Mouse (Mus musculus): Measurements from ENCODE around the gene Aoc3.
"Not testable (repeated sequence)": the region's sequence is repeated elsewhere in the genome, so short reads cannot be mapped to it uniquely, and the experiment has no call there.

The Aoc3 gene

DNA sequence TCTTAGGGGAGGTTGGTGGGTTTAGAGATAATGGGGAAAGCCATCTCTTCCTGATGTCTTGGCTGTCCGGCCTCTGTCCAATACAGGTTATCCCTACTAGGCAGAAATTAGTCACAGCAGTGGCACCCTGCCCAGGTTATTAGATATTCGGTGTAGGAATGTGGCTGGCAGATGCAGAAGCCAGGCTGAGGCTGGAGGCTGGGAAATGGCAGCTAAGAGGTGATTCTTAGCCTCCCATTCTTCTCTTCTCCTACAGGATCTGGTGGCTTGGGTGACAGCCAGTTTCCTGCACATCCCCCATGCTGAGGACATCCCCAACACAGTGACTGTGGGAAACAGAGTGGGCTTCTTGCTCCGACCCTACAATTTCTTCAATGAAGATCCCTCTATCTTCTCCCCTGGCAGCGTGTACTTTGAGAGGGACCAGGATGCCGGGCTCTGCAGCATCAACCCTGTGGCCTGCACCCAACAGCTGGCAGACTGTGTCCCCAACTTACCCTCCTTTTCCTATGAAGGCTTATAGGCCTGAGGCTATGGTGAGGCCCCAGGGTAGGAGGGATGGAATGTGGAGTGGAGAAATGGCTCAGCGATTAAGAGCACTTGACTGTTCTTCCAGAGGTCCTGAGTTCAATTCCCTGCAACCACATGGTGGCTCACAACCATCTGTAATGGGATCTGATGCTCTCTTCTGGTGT lies 1.3 kb upstream of the Aoc3 start:
- DNase-seq = peak; percentile 40 to 43

- not testable (repeated sequence) for DNase-seq
These were observed 556 bp downstream of the Aoc3 start for GRCm38 (mm10) chr11:101330961-101331360.

- no peak for DNase-seq
These were observed 2.1 kb downstream of the Aoc3 start for GRCm38 (mm10) chr11:101332537-101332936.

GRCm38 (mm10) chr11:101334023-101334422 lies 3.6 kb downstream of the Aoc3 start:
- DNase-seq = no peak

DNA sequence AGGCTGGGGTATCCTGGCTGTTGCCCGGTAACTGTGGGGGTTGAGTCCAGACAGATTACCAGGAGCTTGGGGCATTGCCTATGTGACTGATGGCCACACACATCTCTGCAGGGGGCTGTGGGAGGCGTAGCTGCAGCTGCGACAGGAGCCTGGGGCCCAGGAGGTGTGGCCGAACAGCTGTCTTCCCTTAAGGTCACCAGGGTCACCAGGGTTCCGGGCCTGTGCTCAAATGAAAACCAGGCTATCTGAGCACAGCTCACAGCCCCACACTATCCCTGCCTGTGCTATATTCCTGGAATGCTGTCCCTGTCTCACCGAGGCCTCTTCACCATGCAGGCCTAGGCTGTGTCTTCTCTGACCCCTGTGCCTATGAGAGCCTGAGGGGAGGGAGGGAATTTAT lies 4.1 kb downstream of the Aoc3 start:
- no peak for DNase-seq

- DNase-seq = no peak
These were observed 5.3 kb downstream of the Aoc3 start for GRCm38 (mm10) chr11:101335685-101336084.

GRCm38 (mm10) chr11:101338123-101338760 lies 7.8 kb downstream of the Aoc3 start:
- peak; percentile 58 to 73 for DNase-seq

- no peak for DNase-seq
These were observed 16.8 kb downstream of the Aoc3 start for GRCm38 (mm10) chr11:101347083-101347775.

DNA sequence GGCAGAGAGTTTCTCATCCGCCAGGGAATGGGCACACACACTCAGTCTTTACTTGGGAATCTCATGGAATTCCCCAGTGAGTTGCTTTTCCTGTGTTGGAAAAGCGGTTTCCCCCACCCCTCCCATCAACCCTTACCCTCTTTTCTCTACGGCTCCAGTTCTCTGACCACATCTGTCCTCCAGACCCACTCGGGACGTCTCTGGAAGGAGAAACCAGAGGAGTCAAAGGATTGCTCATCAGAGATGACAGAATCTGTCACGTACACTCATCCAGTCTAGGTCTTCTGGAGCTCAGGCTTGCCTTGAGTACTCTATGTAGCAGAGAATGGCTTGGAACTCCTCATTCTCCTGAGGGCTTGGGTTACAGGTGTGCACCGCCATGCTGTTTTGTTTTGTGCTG lies 18.4 kb downstream of the Aoc3 start:
- no peak for DNase-seq

- DNase-seq = no peak
These were observed 18.8 kb downstream of the Aoc3 start for GRCm38 (mm10) chr11:101349216-101349615.

DNA sequence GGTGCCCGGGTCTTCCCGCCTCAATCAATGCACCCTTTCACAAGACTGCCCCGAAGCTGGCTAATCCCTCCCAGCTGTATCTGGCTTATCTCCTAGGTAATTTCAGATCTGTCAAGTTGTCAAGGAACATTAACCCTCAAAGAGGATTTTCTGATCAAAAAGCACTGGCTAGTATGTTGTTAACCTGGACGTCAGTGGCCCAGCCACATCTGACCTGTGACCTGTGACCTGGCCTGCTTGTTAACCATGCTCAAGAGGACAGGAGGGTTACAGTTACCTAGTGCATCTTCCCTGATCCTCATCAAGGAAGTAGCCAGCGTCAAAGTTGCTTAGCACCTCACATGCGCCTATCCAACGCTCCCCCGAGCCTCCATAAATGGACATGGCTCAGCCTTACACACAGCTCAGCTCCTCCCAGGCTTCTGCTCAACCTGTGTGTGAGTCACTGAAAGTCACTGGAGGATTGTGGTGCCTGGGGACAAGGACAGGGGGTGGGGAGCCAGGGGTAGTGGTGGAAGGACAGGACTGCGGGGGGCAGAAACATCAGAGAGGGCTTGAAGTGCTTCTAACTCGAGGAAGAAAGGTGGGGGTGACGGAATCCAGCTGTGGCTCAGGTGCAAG lies 20.8 kb downstream of the Aoc3 start:
- no peak for DNase-seq

- no peak for DNase-seq
These were observed 21.3 kb downstream of the Aoc3 start for GRCm38 (mm10) chr11:101351721-101352111.

GRCm38 (mm10) chr11:101353436-101353835 lies 23.0 kb downstream of the Aoc3 start:
- DNase-seq = no peak

DNA sequence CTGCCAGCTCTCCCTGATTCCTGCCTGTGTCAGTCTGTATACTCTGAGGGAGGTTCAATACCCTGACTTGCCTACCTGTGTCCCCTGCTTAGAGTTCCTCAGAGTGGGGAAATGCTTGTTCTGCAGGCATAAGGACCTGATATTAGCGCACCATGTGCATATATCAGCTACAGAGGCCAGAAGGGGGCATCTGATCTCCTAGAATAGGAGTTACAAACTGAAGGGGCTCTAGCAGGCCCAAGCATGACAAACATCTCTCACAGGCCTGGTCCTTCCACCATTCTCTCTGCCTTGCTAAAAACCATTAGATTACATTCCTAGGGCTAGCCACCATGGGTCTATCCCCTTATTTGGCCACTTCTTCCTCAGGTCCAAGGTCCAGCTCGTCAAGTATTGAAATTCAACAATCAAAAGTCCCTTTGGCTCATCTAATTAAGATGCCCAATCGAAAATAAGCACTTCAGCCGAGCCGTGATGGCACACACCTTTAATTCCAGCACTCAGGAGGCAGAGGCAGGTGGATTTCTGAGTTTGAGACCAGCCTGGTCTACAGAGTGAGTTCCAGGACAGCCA lies 24.1 kb downstream of the Aoc3 start:
- no peak for DNase-seq

DNA sequence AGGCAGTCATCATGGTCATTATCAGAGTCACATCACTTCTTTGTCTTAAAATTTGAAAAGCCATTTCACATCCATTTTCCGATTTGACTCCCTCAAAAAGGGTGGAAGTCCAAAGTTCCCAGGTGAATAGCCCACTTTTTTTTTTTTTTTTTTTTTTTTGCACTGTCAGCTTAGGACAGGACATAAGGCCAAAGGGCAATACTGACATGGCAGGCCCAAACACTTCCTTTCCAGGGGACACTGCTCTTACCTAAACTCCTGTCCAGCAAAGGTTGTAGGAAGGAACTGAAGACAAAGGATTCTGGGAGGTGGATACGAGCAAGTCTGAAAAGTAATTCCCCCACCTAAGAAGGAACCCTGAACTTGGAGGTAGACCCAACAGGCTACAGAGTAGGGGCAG lies 25.5 kb downstream of the Aoc3 start:
- no peak for DNase-seq

DNA sequence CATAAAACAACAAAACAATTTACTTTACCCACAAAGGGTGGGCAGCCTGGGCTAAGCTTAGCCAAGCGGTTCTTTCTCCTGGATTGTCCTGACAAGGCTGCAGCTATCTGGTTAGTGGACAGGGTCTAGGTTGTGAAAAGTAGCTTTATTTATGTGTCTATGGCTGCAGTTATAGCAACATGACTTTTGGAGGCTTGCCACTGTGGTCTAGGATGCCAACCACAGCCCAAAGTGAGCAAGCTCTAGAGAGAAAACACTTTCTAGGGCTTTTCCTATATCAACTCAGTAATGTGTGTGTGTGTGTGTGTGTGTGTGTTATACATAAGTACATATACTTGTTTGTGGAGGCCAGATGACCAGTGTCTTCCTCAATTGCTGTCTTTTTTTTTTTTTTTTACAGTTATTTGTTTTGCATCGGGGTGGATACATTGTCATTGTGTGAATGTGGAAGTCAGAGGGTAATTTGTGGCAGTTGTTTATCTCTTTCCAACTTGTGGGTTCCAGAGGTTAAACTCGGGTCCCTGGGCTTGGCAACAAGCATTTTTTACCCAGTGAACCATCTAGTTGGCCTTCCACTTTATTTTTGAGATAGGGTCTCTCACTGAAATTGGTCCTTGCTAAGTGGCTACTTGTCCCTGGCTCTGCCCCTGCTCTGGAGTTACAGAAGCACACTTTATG lies 27.2 kb downstream of the Aoc3 start:
- DNase-seq = no peak

DNA sequence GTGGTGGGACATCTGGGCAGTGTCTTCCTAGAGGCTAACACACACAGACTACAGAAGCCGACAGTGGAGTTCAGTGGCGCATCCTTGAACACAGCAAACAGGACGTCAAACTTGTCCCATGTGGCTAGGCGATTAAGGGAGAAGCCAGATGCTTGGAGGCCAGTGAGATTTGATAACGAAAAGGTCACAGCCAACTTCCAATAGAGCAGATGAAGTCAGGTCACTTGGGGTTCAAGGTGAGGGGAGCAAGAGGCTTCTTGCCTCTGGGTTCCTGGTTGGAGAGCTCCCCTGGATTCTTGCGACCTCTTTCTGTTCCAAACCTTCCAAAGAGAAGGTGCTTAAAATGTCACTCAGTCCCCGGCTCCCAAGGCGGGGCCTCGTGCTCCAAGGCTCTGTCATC lies 29.4 kb downstream of the Aoc3 start:
- DNase-seq = no peak

GRCm38 (mm10) chr11:101360651-101361113 lies 30.3 kb downstream of the Aoc3 start:
- DNase-seq = no peak

- DNase-seq = no peak
These were observed 34.1 kb downstream of the Aoc3 start for GRCm38 (mm10) chr11:101364531-101364931.

- no peak for DNase-seq
These were observed 37.0 kb downstream of the Aoc3 start, which contains the start of gene G6pc for GRCm38 (mm10) chr11:101367326-101367935. Gene G6pc, plus strand, starts transcription at chr11:101367561.

- no peak for DNase-seq
These were observed 39.7 kb downstream of the Aoc3 start for GRCm38 (mm10) chr11:101370141-101370540.

- DNase-seq = no peak
These were observed 44.1 kb downstream of the Aoc3 start for GRCm38 (mm10) chr11:101374421-101374938.
